Mouse (Mus musculus) layer of hippocampus, adult 9-10 months (tissue): Measurements from ENCODE around the gene Osbpl9.

Experiments
- DNase-seq: peaks from one replicate; pipeline ENCODE4 v3.0.0; 2022; ENCODE audit warnings: low spot score

Osbpl9 gene

DNA sequence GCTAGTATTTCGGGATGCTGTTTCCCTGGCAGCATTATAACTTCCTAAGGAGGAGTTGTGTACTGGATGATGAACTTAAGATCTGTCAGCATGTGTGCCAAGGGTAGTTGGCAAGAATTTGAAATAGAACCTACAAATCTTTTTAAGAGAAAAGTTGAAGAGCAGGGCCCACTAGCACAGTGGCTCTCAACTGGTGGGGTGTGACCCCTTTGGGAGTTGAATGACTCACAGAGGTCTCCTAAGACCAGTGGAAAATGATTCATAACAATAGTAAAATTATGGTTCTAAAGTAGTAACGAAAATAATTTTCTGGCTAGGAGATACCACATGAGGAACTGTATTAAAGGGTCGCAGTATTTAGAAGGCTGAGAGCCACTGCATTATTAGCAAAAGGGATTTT lies 67.1 kb downstream of the Osbpl9 start:
- DNase-seq: no peak

DNA sequence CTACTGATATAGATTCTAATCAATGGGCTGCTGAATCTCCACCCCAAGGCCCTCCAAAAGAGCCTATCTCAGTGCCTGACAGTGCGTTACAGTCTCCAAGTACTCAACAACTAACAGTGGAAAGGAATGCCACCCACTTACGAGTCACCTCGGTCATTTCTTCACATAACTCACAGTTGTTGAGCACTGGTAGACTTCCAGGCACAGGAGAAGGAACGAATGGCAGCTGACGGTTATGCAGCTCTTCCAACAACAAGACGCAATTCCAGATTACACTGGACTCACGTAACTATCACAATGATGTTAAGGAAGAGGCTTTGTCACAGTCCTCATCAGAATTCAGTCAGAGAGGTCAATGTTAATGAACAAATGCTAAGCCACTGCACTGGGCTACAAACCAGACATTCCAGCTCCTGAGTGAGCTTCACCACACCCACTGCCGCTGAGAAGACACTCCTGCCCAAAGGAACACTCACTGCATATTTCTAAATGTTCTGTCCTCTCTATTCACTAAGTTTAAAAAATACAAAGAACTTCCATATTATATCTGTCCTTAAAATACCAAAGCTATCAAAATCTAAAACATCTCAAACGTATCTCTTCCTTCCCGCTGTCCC lies 70.7 kb downstream of the Osbpl9 start:
- DNase-seq: no peak

GRCm38 (mm10) chr4:109128971-109129370 lies 73.1 kb downstream of the Osbpl9 start:
- no peak for DNase-seq

DNA sequence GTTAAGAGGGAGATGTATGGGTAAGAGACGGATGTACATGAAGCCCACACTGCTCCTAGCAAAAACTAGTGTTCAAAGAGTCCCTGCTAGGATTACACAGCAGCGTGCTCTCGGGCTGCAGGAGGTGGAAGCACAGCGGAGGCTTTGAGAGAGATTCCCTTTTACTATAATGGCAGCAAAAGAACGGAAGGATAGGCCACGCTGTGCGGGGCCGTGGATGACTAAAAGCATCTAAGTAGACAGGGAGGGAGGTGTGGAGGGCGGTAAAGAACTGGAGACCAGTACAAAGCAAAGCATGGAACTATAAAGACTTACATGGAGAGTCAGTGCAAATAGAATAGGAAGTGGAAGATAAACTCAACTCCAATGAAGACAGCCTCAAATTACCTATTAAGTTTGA lies 74.1 kb downstream of the Osbpl9 start:
- DNase-seq: no peak

DNA sequence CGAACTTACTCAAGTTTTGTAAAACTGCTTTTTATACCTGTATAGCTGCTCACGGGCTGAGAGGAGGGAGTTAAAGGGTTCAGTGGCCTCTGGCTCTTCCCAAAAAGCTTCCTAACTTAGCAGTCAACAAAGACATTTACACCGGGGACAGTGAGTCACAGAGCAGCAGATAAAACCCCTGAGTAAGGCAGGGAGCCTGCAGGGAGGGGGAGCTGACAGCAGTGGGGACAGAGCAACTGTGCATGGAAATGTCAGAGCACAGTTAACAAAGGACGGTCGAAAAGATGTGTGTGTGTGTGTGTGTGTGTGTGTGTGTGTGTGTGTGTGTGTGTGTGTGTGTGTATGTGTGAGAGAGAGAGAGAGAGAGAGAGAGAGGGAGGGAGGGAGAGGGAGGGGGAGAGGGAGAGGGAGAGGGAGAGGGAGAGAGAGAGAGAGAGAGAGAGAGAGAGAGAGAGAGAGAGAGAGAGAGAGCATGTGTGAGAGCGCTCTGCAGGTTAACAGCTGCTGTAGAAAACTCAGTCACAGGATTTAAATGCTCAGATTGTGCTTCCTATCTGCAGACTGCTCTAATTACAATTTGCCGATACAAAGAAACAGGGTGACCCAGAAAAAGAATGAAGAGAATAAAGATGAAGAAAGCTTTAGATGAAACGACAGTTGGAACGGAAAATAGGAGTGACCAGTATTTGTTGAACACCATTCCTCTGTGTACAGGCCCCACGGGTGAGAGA lies 75.1 kb downstream of the Osbpl9 start:
- no peak for DNase-seq

DNA sequence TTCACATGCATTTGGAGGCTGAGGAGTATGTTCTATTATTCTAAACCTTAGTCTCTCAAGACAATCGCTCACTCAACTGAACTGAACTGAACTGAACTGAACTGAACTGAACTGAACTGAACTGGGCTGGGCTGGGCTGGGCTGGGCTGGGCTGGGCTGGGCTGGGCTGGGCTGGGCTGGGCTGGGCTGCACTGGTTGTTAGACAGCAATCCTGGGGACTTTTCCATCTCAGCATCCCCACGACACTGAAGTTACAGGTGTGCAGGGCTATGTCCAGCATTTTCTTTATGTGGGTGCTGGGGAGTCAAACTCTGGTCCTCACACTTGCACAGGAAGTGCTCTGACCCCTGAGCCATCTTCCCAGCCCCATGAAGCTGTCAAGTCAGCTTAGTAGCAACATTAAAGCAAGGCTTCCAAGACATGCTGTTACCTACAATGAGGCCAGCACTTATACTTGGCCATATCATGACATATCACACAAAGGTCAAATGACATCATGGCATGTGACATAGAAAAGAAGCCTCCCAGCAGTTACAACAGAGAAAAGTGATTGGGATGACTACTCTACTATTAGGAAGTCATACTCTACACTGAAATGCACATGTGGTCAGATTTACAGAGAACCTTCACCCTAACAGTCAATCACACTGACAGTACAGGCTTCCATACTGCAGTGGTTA lies 76.2 kb downstream of the Osbpl9 start:
- no peak for DNase-seq

GRCm38 (mm10) chr4:109122830-109123555 lies 79.1 kb downstream of the Osbpl9 start:
- DNase-seq: no peak

- DNase-seq: no peak
These were observed 81.3 kb downstream of the Osbpl9 start for GRCm38 (mm10) chr4:109120735-109121134.

DNA sequence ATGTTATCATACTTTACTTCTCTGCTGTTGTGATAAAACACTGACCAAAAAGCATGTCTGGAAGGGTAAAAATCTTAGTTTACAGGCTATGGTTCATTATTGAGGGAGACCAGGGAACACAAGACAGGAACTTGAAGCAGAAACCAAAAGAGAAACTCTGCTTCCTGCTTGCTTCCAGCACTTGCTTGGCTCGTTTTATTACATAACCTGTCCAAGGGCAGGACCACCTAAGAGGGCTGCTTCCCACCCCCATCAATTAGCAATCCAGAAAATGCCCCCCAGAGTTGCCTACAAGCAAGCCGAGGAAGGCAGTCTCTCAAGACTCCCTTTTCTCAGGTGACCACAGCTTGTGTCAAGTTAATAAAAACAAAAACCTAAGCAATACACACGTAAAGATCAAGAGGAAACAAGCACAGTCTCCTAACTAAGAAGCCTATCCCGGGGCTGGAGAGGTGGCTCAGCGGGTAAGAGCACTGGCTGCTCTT lies 82.4 kb downstream of the Osbpl9 start:
- no peak for DNase-seq

GRCm38 (mm10) chr4:109118327-109118659 lies 83.8 kb downstream of the Osbpl9 start:
- DNase-seq: peak; percentile 44

DNA sequence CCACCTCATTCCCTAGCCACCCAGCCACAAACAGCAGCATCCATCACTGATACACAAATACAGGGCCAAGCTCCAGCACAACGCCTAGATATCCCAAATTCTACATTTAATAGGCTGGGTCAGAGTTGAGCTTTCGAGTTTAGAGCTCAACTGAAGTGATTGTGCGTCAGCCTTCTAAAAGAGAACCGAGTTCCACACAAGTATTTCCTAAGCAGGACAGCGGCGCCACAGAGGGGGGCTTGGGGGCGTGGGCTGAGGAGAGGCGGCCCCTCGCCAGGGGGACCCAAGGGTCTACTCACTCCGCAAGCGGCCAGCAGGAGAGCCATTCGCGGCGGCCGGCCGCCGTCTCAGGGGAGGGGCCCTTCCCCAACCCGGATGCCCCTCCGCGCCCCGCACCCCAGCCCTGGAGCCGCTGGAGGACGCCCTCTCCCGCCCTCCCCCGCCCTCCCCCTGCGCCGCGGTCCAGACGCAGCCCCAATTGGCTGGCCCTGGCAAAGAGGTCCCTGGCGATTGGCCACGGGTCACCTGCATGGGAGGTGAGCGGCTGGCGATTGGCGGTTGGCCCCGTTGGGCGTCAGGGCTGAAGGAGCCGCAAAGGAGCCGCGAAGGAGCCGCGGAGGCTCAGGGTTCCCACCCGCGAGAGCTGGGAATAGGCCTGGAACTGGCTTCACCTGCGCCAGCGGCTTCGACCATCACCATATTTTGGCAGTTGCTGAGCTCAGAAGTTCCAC lies 84.3 kb downstream of the Osbpl9 start:
- peak; percentile 22 for DNase-seq

DNA sequence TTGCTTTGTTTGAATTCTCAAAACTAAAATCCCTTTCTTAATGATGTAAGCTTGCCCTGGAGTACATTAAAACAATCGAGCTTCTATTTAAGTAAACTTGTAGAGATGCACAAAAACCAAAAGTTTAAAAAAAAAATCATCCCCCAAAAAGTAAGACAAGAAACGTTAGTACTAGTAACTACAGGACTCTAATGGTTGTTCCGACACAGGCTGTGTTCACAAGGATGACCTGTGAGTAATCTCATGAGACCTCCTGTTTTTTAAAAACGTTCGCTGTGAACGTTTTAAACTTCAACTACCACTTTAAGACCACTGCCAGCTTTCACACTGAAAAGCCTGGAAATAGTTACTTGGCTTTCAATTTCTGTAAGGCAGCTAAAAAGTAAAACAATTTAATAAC lies 85.1 kb downstream of the Osbpl9 start:
- DNase-seq: no peak

DNA sequence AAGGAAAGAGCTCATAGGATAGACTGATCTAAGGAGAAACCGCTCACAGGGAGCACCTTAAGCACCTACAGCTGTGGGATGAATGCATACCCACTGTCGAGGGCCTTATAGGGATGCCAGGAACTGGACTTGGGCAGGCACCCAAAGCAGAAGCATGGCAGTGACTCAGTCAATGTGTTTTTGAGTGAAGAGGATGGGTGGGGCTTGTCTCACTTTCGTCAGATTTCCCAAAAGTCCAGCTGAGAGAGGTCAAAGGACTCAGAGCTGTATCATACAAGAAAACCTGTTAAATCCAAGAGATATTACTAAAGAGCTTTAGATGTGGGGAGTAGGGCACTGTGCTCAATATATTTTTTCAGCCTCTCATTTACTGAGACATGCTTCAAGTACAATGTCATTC lies 85.6 kb downstream of the Osbpl9 start:
- DNase-seq: no peak

DNA sequence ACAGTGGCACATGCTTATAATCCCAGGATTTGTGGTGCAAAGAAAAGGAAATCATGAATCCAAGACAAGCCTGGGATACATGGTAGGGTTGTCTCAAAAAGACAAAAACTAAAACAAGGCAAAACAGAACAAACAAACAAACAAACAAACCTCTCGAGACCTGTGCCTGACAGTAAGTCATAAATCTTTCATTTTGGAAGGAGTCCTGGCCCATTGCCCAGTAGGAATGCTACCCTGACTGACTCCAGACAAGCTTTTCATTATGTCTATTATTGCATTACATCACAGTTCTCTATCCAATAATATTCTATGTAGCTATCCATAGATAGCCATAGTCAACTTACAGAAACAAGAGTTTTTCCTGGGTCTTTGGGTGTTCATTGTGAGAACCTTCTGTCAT lies 86.3 kb downstream of the Osbpl9 start:
- DNase-seq: no peak

DNA sequence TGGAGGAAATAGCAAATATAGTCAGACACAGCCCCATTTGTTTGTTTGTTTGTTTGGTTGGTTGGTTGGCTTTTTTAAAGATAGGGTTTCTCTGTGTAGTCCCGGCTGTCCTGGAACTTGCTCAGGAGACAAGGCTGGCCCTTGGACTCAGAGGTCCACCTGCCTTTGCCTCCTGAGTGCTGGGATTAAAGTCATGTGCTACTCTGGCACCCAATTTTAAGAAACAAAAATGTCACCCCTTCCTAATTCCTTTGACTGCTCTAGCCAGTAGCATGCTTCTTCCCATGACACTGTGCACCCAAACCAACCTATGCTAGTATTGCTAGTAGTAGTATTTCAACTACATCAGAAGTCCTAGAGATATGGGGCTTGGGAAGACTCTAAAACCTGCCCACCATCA lies 87.8 kb downstream of the Osbpl9 start:
- DNase-seq: no peak

DNA sequence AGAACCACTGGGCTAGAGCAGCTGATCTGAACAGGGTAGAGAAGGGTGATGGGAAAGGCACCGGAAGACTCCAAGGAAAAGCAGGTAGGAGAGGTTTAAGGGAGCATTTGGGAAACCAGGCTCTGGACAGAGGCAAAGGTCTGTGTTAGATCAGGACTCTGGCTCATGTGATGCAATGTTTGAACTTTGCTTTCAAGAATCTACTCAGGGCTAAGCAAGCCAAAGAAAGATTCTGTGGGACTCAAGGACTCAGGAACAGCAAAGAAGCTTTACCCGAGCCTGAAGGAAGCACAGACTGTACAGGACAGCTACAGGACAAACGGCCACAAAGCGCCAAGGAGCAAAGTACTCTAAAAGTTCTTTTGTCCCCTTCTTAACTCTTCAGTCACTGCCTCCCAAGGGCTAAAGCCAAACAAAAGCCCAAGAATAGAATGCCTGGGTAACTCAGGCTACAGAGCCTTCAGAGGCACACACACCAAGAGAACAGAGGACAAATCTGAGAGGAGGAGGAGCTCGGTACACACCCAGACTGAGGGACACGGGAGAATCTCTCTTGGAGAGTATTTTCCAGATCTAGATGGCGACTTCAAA lies 89.1 kb downstream of the Osbpl9 start:
- DNase-seq: no peak

GRCm38 (mm10) chr4:109110978-109111377 lies 91.1 kb downstream of the Osbpl9 start:
- DNase-seq: no peak

GRCm38 (mm10) chr4:109109686-109110085 lies 92.4 kb downstream of the Osbpl9 start:
- DNase-seq: no peak

DNA sequence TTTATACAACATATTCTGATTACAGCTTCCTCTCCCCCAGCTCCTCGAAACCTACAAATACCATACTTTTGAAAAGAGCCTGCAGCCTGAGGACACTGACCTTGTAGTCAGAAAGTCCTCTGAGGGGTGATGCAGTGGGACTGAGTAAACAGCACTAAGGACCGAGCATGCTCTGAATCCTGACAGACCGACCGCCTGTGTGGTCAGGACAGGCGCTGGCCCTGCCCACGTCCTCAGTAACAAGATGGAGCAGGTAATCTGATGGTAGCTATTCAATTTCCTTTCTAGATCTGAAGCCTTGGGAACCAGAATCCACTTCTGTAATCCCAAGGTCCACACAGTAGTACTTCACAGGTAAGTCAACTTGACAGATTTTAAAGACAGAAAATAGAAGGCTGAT lies 93.1 kb downstream of the Osbpl9 start:
- DNase-seq: no peak

DNA sequence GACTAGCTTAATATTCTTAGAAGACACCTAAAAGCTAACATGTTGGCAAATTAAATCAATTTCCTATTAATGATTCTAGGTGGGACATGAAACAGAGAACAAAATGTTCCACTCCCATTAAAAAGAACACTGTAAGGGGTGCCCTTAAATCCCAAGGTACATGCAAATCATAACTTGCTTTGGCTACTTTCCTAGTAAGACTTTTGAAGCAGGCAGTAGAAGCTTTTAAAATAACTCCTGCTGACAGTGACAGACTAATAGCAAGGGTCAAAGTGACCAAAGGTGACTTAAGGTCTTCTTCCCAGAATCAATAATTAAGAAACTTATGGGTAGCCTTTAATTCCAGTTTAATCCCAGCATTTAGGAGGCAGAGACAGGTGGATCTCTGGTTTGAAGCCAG lies 95.5 kb downstream of the Osbpl9 start:
- DNase-seq: no peak

GRCm38 (mm10) chr4:109106034-109106433 lies 96.0 kb downstream of the Osbpl9 start:
- DNase-seq: no peak

- DNase-seq: no peak
These were observed 96.8 kb downstream of the Osbpl9 start for GRCm38 (mm10) chr4:109105254-109105653.
